Mouse (Mus musculus) E14TG2a.4 (cell line): ENCODE measurements around the gene Fcrl1.

Experiments used
- CTCF ChIP-seq: conservative IDR thresholded peaks from 2 replicates; pipeline ENCODE4 v1.5.1; 2014; ENCODE audit warnings: low read length
- NANOG ChIP-seq: IDR thresholded peaks from 2 replicates; pipeline ENCODE4 v1.6.1; 2014; ENCODE audit warnings: borderline replicate concordance, low read length, mixed read lengths
- POU5F1 ChIP-seq: IDR thresholded peaks from 2 replicates; pipeline ENCODE4 v1.6.1; 2014; ENCODE audit warnings: low read length, borderline replicate concordance

DNA sequence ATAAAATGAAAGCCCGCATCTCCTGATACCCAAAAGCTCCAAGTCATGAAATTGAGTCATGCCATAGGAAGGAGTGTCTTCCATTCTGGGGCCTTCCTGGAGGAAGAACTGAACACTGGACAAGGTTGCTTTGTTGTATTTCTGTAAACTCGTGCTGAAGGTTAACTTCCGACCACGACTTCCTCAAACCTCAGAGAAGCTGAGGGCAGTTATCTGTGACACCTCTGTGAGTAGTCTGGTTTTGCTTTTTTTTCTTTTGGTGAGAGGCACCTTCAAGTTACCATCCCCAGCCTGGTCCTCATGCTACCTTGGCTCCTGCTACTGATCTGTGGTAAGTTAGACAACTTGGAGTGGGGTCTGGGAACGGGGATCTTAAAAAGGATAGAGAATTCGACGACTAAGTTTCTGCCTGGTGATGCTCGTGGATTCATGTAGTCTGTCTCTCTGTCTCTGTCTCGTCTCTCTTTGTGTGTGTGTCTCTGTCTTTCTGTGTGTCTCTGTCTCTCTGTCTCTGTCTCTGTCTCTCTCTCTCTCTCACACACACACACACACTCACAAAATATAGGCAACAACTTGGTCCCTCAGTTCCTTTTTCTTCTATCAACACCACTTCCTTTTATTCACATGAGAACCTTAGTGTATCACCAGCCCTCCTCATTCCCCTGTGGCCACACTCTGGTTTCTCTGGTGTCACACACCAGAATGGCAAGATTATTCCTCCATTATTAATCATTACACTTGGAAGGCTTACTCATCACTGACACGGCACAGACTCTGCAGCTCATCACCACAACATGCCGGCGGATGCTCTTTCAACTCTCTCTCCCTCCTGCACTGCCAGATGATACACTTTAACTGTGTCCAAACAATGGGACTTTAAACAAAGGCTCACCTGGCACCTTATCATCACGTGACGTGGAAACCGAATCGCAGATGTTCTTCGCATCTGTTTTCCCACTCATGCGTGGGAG is at the start of gene Fcrl1:
- TF ChIP-seq CTCF (no peak), NANOG (no peak), POU5F1 (no peak)
